Mouse (Mus musculus) kidney, postnatal 14 days (tissue): ENCODE measurements around the gene Rab1b.
"Not testable (repeated sequence)": the region's sequence is repeated elsewhere in the genome, so short reads cannot be mapped to it uniquely, and the experiment has no call there.

Experiments used
- DNase-seq: peaks from one replicate; pipeline ENCODE4 v3.0.0; 2022; ENCODE audit warnings: mixed read lengths

Gene Rab1b

GRCm38 (mm10) chr19:5097521-5098362 lies 9.1 kb downstream of the Rab1b start:
- no peak for DNase-seq

DNA sequence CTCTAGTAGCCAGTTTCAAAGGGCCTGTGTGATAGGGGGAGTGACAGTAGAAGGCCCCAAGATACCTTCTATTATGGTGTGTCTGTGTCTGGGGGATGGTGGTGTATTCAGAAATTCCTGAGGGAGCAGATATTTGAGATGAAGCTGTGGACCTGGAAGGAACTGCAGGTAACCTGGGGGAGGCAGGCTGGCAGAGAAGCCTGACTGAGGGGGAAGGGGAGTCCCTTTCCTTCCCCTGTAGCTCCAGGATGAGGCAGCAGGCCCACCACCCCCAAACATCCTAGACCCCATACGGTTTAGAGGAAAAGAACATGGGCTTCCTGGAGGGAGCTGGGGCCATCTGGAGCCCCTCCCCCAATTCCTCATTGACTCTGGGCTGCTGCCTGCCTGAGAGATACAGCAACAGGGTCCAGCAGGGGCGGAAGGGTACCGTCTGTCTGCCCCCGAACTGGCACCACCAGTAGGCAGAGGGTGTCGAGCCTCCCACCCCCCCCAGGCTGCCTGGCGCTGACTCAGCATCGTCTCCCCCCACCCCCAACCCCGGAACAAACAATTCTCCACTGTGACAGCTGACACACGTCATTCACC lies 10.9 kb downstream of the Rab1b start:
- DNase-seq, result no peak

GRCm38 (mm10) chr19:5094746-5095417 lies 12.0 kb downstream of the Rab1b start:
- no peak for DNase-seq

GRCm38 (mm10) chr19:5094243-5094632 lies 12.6 kb downstream of the Rab1b start:
- DNase-seq, result peak; percentile 94

DNA sequence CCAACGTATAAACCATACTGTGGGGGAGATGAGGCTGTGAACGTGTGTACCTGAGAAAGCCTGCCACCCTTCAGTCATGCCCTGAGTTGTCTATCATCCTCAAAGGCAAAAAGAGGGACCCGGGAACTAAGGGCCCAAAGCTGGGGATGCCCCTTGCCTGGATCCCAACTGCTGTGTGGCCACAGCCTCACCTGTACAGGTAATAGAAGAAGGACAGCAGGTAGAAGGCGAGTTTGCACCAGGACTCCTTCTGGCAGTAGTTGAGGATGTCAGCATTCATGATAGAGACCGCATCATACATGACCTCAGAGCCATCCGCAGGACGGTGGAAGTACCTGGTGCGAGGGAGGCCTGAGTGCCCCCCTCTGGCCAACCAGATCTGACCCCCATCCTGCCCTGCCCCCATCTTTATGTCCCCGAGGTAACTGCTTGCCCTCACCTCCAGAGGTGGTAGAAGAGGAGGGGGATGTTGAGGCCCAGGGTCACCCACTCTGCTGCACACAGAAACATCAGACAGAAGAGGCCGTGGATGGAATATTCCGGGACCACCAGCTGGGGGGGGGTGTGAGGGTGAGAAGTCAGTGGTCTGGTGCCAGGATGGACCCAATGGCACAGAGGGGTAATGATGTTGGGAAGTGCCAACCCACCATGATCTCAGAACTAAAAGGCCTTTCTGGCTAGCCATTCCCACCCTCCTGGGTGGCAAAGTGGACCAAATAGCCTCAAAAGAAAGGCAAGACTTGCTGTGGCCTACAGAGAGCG lies 13.2 kb downstream of the Rab1b start:
- DNase-seq, result no peak

DNA sequence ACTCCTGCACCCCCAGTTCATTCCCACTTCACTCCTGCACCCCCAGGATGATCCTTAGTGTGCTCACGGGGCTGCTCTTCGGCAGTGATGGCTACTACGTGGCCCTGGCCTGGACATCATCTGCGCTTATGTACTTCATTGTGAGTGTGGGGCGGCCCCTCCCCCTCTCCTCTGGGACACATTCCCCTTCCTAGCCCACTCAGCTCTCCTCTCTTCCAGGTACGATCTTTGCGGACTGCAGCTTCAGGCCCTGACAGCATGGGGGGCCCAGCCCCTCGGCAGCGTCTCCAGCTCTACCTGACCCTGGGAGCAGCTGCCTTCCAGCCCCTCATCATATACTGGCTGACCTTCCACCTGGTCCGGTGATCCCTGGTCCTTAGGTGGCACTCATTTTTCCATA lies 14.8 kb downstream of the Rab1b start:
- no peak for DNase-seq

- no peak for DNase-seq
Observed at GRCm38 (mm10) chr19:5089324-5089723, 17.5 kb downstream of the Rab1b start.

DNA sequence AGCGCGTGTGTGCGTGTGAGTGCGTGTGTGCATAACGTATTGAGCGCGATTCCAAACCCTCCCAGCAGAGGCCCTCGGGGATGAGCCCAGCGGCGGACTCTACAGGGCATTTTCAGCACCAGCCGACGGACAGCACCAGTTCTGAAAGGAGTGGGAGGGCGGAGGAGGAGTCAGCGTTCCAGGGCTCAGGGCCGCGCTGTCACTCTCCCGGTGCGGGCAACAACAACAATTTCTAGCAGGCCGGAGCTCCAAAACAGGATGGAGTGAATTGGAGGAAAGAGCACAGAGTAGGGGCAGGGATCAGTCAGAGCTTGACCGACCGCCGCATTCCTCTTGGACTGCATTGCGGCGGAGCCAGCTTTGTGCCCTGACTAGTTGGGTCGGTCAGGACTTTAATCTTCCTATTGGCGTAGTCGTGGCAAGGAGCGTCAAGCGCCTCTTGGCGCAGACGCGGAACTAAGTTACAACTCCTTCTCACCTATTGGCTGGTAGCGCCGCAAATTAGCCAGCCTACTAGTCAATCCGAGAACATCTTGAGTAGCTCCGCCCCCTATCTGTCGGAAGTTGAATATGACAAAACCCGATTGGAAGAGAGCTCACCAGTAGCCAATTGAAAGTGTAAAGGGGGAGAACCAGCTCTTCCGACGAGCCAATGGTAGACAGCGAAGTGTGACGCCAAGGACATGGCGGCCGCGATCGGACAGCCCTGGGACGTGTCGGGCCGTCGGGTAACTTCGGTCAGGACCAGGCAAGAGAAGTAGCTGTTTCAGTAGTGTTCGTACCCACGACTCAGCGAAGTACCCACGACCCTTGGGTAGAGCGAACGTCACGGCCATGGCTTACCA lies 18.8 kb downstream of the Rab1b start, which contains the start of gene Yif1a:
Gene Yif1a (plus strand): TSS at position 655 of the 845 bp plus-strand sequence.
- peak; percentile 98 for DNase-seq

DNA sequence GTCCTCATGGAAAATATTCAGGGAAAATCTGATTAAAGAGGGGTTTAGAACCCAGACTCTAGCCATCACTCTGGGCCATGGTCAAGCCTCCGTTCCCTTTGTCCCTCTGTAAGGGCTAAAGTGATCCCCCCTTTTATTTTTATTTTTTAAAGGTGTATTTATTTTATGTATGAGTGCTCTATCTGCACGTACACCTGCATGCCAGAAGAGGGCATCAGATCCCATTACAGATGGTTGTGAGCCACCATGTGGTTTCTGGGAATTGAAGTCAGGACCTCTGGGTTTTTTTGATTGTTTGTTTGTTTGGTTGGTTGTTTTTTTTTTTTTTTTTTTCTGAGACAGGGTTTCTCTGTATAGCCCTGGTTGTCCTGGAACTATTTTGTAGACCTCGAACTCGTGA lies 20.3 kb downstream of the Rab1b start:
- not testable (repeated sequence) for DNase-seq

- peak; percentile 54 for DNase-seq
Observed at GRCm38 (mm10) chr19:5085145-5085863, 21.6 kb downstream of the Rab1b start, which contains the start of gene Tmem151a. Tmem151a (minus strand) TSS chr19:5085531.

DNA sequence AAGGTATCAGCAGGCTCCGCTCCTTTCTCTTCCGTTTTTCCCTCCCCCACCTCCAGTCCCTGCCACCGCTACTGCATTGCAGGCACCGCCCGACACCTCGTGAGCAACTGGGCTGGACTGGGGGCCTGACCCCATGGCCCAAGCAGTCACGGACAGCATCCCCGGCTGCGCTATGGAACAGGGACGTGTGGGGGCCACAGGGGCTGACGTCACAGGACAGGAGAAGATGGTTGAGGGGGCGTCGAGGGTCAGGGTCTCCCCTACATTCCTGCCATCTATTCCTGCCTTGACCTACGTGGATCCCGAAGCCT lies 22.1 kb downstream of the Rab1b start:
- no peak for DNase-seq

- DNase-seq, result no peak
Observed at GRCm38 (mm10) chr19:5083961-5084833, 22.7 kb downstream of the Rab1b start.

- no peak for DNase-seq
Observed at GRCm38 (mm10) chr19:5082596-5082995, 24.3 kb downstream of the Rab1b start.

DNA sequence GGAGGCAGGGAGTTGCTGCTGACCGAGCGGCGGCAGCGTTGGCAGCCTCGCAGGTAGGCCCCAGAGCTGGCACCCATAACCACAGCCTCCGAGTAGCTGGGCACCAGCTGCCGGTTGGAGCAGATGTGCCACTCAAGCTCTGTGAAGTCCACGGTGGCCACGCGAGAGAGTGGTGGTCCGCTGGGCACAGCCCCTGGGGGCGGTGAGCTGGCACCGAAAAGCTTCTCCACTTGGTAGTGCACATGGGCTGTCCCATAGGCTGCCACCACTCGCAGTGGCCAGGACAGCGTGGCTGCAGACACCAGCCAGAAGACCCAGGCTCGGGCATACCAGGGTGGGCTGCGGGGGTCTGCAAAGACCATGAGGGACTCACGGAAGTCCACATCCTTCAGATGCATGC lies 24.9 kb downstream of the Rab1b start:
- DNase-seq, result no peak

DNA sequence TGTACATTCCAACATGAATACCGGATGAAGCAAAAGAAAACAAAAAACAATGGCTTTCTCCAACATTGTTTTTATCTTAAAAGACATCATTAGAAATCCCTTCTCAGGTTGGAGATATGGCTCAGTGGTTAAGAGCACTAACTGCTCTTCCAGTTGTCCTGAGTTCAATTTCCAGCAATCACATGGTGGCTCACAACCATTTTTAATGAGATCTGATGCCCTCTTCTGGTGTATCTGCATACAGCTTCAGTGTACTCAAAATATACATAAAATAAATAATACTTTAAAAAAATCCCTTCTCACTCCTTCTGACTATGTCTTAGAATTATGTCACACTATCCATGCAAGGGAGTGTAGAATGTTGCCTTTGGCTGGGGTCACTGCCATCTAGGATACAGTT lies 27.6 kb downstream of the Rab1b start:
- DNase-seq, result no peak

DNA sequence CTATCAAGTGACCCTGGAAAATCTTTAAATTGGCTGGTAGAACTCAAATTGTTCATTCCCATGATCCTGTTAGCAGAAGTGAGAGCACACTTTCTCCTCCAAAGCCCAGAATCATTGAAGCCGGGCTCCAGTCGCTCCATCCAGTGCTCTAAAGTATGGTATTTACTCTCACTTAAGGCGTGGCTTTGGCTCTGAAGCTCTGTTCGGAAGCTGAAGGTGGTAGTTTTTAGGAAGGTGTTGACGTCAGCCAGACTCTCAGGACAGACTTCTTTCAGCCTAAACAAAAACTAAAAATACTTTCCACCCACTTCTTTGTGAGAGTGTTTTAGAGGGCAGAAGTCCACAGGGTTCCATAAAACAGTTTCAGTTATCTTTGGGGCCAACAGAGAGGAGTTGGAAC lies 33.4 kb downstream of the Rab1b start:
- DNase-seq, result no peak

DNA sequence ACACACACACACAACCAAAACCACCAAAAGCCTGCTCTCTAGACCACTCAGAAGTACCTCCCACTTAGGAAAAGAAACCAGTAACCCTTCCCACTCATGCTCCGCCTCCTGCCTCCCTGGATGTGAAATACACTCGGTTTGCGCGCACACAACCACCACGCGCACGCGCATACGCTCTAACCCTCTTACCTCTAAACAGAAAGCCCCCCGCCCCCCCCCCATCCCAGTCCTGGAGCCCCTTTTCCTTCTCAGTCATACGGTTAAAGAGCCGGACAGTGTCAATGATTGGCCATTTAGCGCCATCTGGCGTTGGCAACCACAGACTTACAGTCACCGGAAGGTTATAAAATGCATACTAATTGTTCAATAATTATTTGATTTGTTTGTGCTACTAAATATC lies 33.8 kb downstream of the Rab1b start:
- DNase-seq, result peak; percentile 68

DNA sequence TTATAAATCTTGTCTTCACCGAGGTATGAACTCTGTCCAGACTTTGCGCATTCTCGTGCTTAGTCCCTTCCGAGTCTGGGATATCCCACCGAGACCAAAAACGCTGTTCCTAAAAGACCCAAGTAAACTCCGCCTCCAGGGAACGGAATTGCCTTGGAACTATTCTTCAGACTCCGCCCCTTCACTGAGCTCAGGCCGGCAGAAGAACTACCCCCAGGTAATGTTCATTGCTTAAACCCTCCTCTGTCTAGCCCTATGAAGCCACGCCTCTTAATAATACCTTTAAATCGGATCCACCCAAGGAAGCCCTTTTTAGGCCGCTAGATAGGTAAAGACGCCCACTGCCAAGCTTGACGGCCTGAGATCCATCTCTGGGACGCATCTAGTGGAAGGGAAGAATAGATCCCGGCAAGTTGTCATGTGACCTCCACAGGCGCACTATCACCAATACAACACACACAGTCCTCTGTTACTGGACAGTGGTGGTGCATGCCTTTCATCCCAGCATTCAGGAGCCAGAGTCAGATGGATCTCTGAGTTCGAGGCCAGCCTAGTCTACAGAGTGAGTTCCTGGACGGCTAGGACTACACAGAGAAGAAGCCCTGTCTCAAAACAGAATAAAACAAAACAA lies 34.4 kb downstream of the Rab1b start:
- peak; percentile 49 for DNase-seq

DNA sequence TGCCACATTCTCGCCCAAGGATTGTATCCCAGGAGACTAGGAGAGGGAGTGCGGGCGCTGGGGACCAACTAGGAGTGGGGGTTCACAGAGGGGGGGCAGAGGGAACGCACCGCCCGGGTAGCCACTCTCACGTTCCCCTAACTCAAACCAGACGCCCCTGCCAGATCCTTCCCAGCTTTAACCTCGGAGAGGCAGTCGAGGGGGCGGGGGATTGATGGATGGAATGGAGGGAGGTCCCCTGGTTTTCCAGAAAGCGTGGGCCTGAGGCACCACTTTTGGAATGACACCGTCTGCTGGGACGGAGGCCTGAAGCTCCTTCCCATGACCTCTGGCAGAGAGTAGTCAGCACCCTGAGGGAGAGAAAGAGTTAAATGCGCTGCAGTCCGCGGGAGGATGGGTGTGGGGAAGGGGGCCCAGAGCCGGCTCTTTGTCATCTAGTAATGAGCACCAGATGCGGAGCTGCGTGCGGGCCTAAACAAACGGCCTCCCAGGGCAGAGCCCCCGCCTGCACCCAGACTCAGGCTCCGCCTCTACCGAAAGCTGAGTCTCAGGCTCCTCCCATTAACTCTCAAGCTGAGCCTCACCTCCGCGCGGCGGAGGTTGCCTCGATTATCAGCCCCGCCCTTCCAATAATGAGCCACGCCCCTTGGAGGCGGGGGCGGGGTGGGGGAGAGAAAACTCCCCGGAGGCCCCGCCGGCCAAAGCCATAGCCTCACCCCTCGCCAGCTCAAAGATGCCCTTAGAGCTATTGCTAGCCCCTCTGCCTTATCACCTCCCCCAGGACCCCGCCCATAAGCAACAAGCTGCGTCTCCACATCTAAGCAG lies 35.1 kb downstream of the Rab1b start:
- peak; percentile 88 for DNase-seq
